Mouse (Mus musculus) brain, embryonic 14.5 days (tissue): ENCODE measurements at regions not wholly inside any gene's neighbourhood (a gene's known extent, or its start where the extent isn't known, plus 50 kb on each side); places are given as distances from the start of the nearest gene placed in this dataset.

Experiments used
- CTCF ChIP-seq: fragments of 200-500 bp; IDR thresholded peaks from 2 replicates; pipeline ENCODE4 v1.5.1; 2012; ENCODE audit warnings: inconsistent platforms, mild to moderate bottlenecking, moderate library complexity, borderline replicate concordance; ENCODE audit not compliant: insufficient read depth, insufficient read length; ENCODE audit errors: extremely low read depth
- POLR2A ChIP-seq: fragments of 200-500 bp; IDR thresholded peaks from 2 replicates; pipeline ENCODE4 v1.6.1; 2012; ENCODE audit warnings: mild to moderate bottlenecking, inconsistent platforms, borderline replicate concordance; ENCODE audit not compliant: poor library complexity, insufficient read depth, insufficient read length, severe bottlenecking; ENCODE audit errors: extremely low read depth

DNA sequence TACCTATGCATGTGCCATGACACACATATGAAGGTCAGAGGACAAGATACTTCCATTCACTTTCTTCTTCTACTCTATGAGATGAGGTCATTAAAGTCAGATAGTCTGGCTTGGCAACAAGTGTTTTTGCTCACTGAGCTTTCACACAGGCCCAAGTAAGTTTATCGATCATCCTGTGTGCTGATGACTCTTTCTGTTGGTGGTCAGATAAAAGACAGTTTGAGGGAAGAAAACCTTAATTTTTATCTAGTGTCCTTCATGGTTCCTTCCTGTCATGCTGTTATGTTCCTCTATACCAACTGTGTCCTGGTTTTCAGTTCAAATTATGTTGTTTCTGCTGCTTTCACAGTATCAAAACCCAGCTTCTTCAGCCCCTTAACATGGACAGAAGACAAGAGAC lies 98.8 kb upstream of the Robo2 start:
- TF ChIP-seq CTCF: no peak
- TF ChIP-seq POLR2A: no peak
